Mouse (Mus musculus): ENCODE measurements at regions not wholly inside any gene's neighbourhood (a gene's known extent, or its start where the extent isn't known, plus 50 kb on each side); places are given as distances from the start of the nearest gene placed in this dataset.

DNA sequence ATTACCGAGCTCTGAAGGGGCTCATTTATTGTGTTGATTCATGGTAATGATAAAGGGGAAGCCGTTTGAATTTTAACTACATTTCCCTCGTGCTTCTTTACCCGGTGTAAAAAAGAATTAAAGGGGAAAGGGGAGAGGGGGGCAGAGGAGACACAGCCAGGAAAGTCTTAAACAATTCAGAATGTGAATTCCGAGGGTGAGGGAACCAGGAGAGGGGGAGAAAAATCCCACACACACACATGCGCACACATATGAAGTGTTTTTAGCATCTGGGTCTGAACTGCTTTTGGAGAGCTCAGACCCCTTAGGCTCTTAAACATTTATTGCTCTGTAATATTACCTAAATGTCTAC is 265.6 kb downstream of the Gm45692 start:
- no peak overlapping the region for H3K9ac ChIP-seq (ENCODE audit: low read depth, low read length, severe bottlenecking)
- ATAC-seq (ENCODE audit: low FRiP score, low read depth): peak; percentile 86
- no peaks in the 10 kb centered on the region for H3K9me3 ChIP-seq (ENCODE audit: control insufficient read depth, low read length)
- H3K36me3 ChIP-seq (ENCODE audit: control insufficient read depth, insufficient read depth, low read length): no peaks in the 10 kb centered on the region
- DNase-seq (ENCODE audit: low spot score): peak; percentile 80
- H3K27ac ChIP-seq (replicated peaks; ENCODE audit: low read depth, low read length): no peak overlapping the region
- H3K27me3 ChIP-seq (ENCODE audit: control insufficient read depth, insufficient read depth, low read length): no peaks in the 10 kb centered on the region
- 4% methylated on average over 6 of the region's 6 CpGs for WGBS
- TF ChIP-seq POLR2A (IDR thresholded peaks at IDR 0.05; ENCODE audit: borderline replicate concordance, extremely low read depth, insufficient read depth, insufficient read length): no peak
- peaks cover 20% of the 10 kb centered on the region for H3K4me1 ChIP-seq (ENCODE audit: control insufficient read depth, insufficient read depth, low read length)
- no peak overlapping the region for H3K4me3 ChIP-seq (replicated peaks; ENCODE audit: low read length)
- H3K4me2 ChIP-seq (replicated peaks; ENCODE audit: low read depth, low read length, severe bottlenecking): peak overlapping the region; percentile 21; the same call in 1 of the 2 replicates

- no peak overlapping the region for H3K4me2 ChIP-seq (replicated peaks; ENCODE audit: low read depth, low read length, severe bottlenecking)
- ATAC-seq (ENCODE audit: low FRiP score, low read depth): no peak
- H3K4me1 ChIP-seq (ENCODE audit: control insufficient read depth, insufficient read depth, low read length): no peaks in the 10 kb centered on the region
- no peaks in the 10 kb centered on the region for H3K36me3 ChIP-seq (ENCODE audit: control insufficient read depth, insufficient read depth, low read length)
- no peak for DNase-seq (ENCODE audit: low spot score)
- H3K27me3 ChIP-seq (ENCODE audit: control insufficient read depth, insufficient read depth, low read length): no peaks in the 10 kb centered on the region
- WGBS: 64% methylated on average over 6 of the region's 6 CpGs
- H3K9ac ChIP-seq (ENCODE audit: low read depth, low read length, severe bottlenecking): no peak overlapping the region
- H3K4me3 ChIP-seq (replicated peaks; ENCODE audit: low read length): no peak overlapping the region
- H3K27ac ChIP-seq (replicated peaks; ENCODE audit: low read depth, low read length): no peak overlapping the region
- TF ChIP-seq POLR2A (IDR thresholded peaks at IDR 0.05; ENCODE audit: borderline replicate concordance, extremely low read depth, insufficient read depth, insufficient read length): no peak
- peaks cover 6% of the 10 kb centered on the region; the same call in 1 of the 2 replicates for H3K9me3 ChIP-seq (ENCODE audit: control insufficient read depth, low read length)
Measured at GRCm38 (mm10) chr8:26395061-26395460, 275.7 kb downstream of the Gm45692 start.

DNA sequence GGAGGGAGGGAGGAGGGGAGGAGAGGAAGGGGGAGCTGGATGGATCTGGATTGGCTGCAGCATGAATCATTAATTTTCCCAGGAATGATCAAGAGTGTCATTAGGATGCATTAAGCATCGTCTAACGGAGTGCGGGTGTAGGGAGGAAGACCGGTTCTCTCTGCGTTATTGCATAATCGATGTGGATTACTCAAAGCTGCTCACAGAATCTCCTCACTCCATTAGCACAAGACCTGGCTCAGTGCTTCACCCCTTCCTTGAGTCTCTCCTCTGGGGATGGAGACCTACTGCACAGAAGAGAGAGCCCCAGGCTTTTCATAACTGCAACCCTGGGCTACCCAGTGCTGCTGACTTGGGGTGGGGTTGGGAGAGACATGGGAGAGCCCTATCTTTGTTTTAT is 300.7 kb downstream of the Gm45692 start:
- no peak overlapping the region for H3K4me3 ChIP-seq (replicated peaks; ENCODE audit: low read length)
- H3K9me3 ChIP-seq (ENCODE audit: control insufficient read depth, low read length): no peaks in the 10 kb centered on the region
- no peak overlapping the region for H3K4me2 ChIP-seq (replicated peaks; ENCODE audit: low read depth, low read length, severe bottlenecking)
- WGBS: 79% methylated on average over 6 of the region's 6 CpGs
- DNase-seq (ENCODE audit: low spot score) (no peak), ATAC-seq (ENCODE audit: low FRiP score, low read depth) (no peak)
- no peaks in the 10 kb centered on the region for H3K36me3 ChIP-seq (ENCODE audit: control insufficient read depth, insufficient read depth, low read length)
- no peak overlapping the region for H3K9ac ChIP-seq (ENCODE audit: low read depth, low read length, severe bottlenecking)
- TF ChIP-seq POLR2A (IDR thresholded peaks at IDR 0.05; ENCODE audit: borderline replicate concordance, extremely low read depth, insufficient read depth, insufficient read length): no peak
- no peak overlapping the region for H3K27ac ChIP-seq (replicated peaks; ENCODE audit: low read depth, low read length)
- H3K4me1 ChIP-seq (ENCODE audit: control insufficient read depth, insufficient read depth, low read length): no peaks in the 10 kb centered on the region
- no peaks in the 10 kb centered on the region for H3K27me3 ChIP-seq (ENCODE audit: control insufficient read depth, insufficient read depth, low read length)

DNA sequence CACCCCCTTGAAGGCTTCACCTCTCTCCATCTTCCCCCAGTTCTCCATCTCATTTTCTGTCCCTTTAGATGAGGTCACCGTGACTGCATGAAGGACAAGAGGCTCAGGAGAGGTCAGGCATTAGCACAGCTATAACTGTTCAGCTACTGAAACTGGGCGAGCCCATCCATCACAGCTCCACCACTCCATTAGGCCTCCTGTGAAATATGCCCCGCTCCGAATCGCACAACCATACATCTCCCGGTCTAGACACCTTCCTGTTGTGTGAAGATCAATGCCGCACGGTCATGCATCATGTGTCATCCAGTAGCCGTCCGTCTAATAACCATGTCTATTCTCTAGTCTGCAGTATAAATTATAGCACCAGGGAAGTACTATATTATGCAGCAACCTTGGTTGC is 301.2 kb downstream of the Gm45692 start:
- H3K4me1 ChIP-seq (ENCODE audit: control insufficient read depth, insufficient read depth, low read length): no peaks in the 10 kb centered on the region
- DNase-seq (ENCODE audit: low spot score): no peak
- no peak for TF ChIP-seq POLR2A (IDR thresholded peaks at IDR 0.05; ENCODE audit: borderline replicate concordance, extremely low read depth, insufficient read depth, insufficient read length)

GRCm38 (mm10) chr8:26427311-26427710 is 308.0 kb downstream of the Gm45692 start:
- no peaks in the 10 kb centered on the region for H3K27me3 ChIP-seq (ENCODE audit: control insufficient read depth, insufficient read depth, low read length)
- no peaks in the 10 kb centered on the region for H3K36me3 ChIP-seq (ENCODE audit: control insufficient read depth, insufficient read depth, low read length)
- 93% methylated on average over 7 of the region's 7 CpGs for WGBS

More for the DNA sequence above, 301.2 kb downstream of the Gm45692 start:
- Histone ChIP-seq H3K36me3 (ENCODE audit: control insufficient read depth, insufficient read depth, low read length) (no peaks in the 10 kb centered on the region), H3K4me2 (replicated peaks; ENCODE audit: low read depth, low read length, severe bottlenecking) (no peak overlapping the region), H3K4me3 (replicated peaks; ENCODE audit: low read length) (no peak overlapping the region), H3K9me3 (ENCODE audit: control insufficient read depth, low read length) (no peaks in the 10 kb centered on the region), H3K27me3 (ENCODE audit: control insufficient read depth, insufficient read depth, low read length) (no peaks in the 10 kb centered on the region), H3K27ac (replicated peaks; ENCODE audit: low read depth, low read length) (no peak overlapping the region), H3K9ac (ENCODE audit: low read depth, low read length, severe bottlenecking) (no peak overlapping the region)
- WGBS: 68% methylated on average over 10 of the region's 10 CpGs
- ATAC-seq (ENCODE audit: low FRiP score, low read depth): no peak

DNA sequence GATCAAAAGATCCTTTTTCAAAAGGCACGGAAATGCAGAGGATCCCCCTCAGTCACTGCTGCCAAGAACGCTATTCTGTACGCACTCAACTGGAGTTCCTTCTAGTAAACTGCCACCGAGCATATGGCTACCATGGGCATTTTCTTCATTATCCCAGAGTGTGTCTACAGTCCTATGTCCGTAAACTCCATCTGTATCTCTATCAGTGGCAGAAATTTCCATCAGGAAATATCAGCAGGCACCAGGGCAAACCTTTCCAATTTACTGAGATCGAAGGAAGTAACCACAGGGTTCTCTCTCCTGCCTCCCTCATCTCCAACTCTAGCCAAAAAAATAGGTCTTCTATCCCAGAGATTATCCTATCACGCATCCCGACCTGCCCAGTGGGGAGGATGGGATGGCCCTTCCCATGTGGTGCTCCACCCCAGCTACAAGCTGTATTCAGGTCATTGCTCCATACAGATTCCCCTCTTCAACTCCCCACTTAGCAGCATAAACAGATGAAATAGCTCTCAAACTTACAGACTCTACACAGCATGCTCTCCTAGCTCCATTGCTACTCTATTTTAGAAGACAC is 310.5 kb downstream of the Gm45692 start:
- Histone ChIP-seq H3K9me3 (ENCODE audit: control insufficient read depth, low read length) (no peaks in the 10 kb centered on the region), H3K9ac (ENCODE audit: low read depth, low read length, severe bottlenecking) (no peak overlapping the region), H3K27ac (replicated peaks; ENCODE audit: low read depth, low read length) (no peak overlapping the region), H3K36me3 (ENCODE audit: control insufficient read depth, insufficient read depth, low read length) (no peaks in the 10 kb centered on the region), H3K27me3 (ENCODE audit: control insufficient read depth, insufficient read depth, low read length) (no peaks in the 10 kb centered on the region), H3K4me1 (ENCODE audit: control insufficient read depth, insufficient read depth, low read length) (no peaks in the 10 kb centered on the region), H3K4me3 (replicated peaks; ENCODE audit: low read length) (no peak overlapping the region), H3K4me2 (replicated peaks; ENCODE audit: low read depth, low read length, severe bottlenecking) (no peak overlapping the region)
- TF ChIP-seq POLR2A (IDR thresholded peaks at IDR 0.05; ENCODE audit: borderline replicate concordance, extremely low read depth, insufficient read depth, insufficient read length): no peak
- no peak for DNase-seq (ENCODE audit: low spot score)
- ATAC-seq (ENCODE audit: low FRiP score, low read depth): no peak
- 80% methylated on average over 8 of the region's 8 CpGs for WGBS

More at GRCm38 (mm10) chr8:26427311-26427710, 308.0 kb downstream of the Gm45692 start:
- TF ChIP-seq POLR2A (IDR thresholded peaks at IDR 0.05; ENCODE audit: borderline replicate concordance, extremely low read depth, insufficient read depth, insufficient read length): no peak
- Histone ChIP-seq H3K9me3 (ENCODE audit: control insufficient read depth, low read length) (no peaks in the 10 kb centered on the region), H3K27ac (replicated peaks; ENCODE audit: low read depth, low read length) (no peak overlapping the region), H3K9ac (ENCODE audit: low read depth, low read length, severe bottlenecking) (no peak overlapping the region), H3K4me1 (ENCODE audit: control insufficient read depth, insufficient read depth, low read length) (no peaks in the 10 kb centered on the region), H3K4me2 (replicated peaks; ENCODE audit: low read depth, low read length, severe bottlenecking) (no peak overlapping the region), H3K4me3 (replicated peaks; ENCODE audit: low read length) (no peak overlapping the region)
- DNase-seq (ENCODE audit: low spot score): no peak
- ATAC-seq (ENCODE audit: low FRiP score, low read depth): no peak
